Mouse (Mus musculus): ENCODE measurements around the gene Ralgds. TPM values are rescaled to one million over a fixed set of nuclear protein-coding genes. Genes with fewer than 3 reads are reported as not detected.

Ralgds gene
- total and polyA plus RNA-seq, 2 experiments from 2014 or later = 76.8 to 197 TPM

GRCm38 (mm10) chr2:28525219-28525942 is 12.5 kb downstream of the Ralgds start:
- ATAC-seq = peak; percentile 21; the same call in 1 of the 2 replicates
- no peak for DNase-seq
- no peaks in the 10 kb centered on the region for H3K27me3 ChIP-seq (ENCODE audit: insufficient read depth, low read length)
- H3K9ac ChIP-seq = peak overlapping the region; percentile 15; the same call in 1 of the 2 replicates
- H3K4me2 ChIP-seq (ENCODE audit: low read depth) = no peak overlapping the region
- H3K4me3 ChIP-seq (ENCODE audit: low read depth, low read length) = no peak overlapping the region
- H3K27ac ChIP-seq (ENCODE audit: low read depth, low read length) = peak overlapping the region; percentile 15; the same call in 1 of the 2 replicates
- H3K36me3 ChIP-seq (ENCODE audit: insufficient read depth) = peaks cover 9% of the 10 kb centered on the region; the same call in 1 of the 2 replicates
- no peak for TF ChIP-seq CTCF (IDR thresholded peaks at IDR 0.05; ENCODE audit: low read depth)
- 18% methylated on average over 11 of the region's 11 CpGs for WGBS
- H3K9me3 ChIP-seq (ENCODE audit: low read length) = no peaks in the 10 kb centered on the region
- H3K4me1 ChIP-seq (ENCODE audit: insufficient read depth) = peaks cover 10% of the 10 kb centered on the region; the same call in 1 of the 2 replicates

- Histone ChIP-seq H3K4me1 (ENCODE audit: insufficient read depth) (peaks cover 6% of the 10 kb centered on the region; the same call in 1 of the 2 replicates), H3K27ac (ENCODE audit: low read depth, low read length) (no peak overlapping the region), H3K4me3 (ENCODE audit: low read depth, low read length) (no peak overlapping the region), H3K4me2 (ENCODE audit: low read depth) (no peak overlapping the region), H3K9me3 (ENCODE audit: low read length) (no peaks in the 10 kb centered on the region), H3K27me3 (ENCODE audit: insufficient read depth, low read length) (no peaks in the 10 kb centered on the region), H3K9ac (peak overlapping the region; percentile 15; the same call in 1 of the 2 replicates), H3K36me3 (ENCODE audit: insufficient read depth) (peaks cover 9% of the 10 kb centered on the region; the same call in 1 of the 2 replicates)
- 49% methylated on average over 12 of the region's 12 CpGs for WGBS
- peak; percentile 53 for TF ChIP-seq CTCF (IDR thresholded peaks at IDR 0.05; ENCODE audit: low read depth)
- DNase-seq (no peak), ATAC-seq (no peak)
Measured at GRCm38 (mm10) chr2:28525943-28526876, 13.3 kb downstream of the Ralgds start.

- H3K9ac ChIP-seq = no peak overlapping the region
Measured at GRCm38 (mm10) chr2:28527436-28528353, 14.8 kb downstream of the Ralgds start.

DNA sequence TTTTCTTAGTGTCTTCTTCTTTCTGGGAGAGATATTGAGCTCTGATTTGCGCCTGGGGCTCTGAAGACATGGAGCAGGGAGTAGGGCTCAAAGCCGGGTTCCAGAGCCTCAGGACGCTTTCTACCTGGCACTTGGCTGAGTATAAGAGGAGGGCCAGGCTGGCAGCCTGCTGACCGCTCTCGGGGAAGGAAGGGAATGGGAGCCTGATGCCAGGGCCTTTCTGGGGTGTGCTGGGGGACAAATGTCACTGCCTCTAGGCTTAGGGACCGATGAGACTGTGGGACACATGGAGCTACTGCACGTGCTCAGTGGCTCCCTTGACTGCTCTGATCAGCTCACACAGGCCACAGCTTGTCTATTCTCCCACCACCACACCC is 15.4 kb downstream of the Ralgds start:
- H3K36me3 ChIP-seq (ENCODE audit: insufficient read depth) = no peaks in the 10 kb centered on the region
- no peak overlapping the region for H3K4me2 ChIP-seq (ENCODE audit: low read depth)
- no peaks in the 10 kb centered on the region for H3K9me3 ChIP-seq (ENCODE audit: low read length)
- no peaks in the 10 kb centered on the region for H3K27me3 ChIP-seq (ENCODE audit: insufficient read depth, low read length)
- H3K27ac ChIP-seq (ENCODE audit: low read depth, low read length) = no peak overlapping the region
- no peak for DNase-seq
- peaks cover 14% of the 10 kb centered on the region; the same call in 1 of the 2 replicates for H3K4me1 ChIP-seq (ENCODE audit: insufficient read depth)
- H3K4me3 ChIP-seq (ENCODE audit: low read depth, low read length) = no peak overlapping the region
- H3K9ac ChIP-seq = no peak overlapping the region
- TF ChIP-seq CTCF (IDR thresholded peaks at IDR 0.05; ENCODE audit: low read depth) = no peak
- 83% methylated on average over 7 of the region's 7 CpGs for WGBS
- ATAC-seq = no peak

More at GRCm38 (mm10) chr2:28527436-28528353, 14.8 kb downstream of the Ralgds start:
- Histone ChIP-seq H3K36me3 (ENCODE audit: insufficient read depth) (0 out of 2 replicates have a peak, but pooled peaks cover under 1% of the 10 kb centered on the region), H3K4me3 (ENCODE audit: low read depth, low read length) (no peak overlapping the region), H3K27me3 (ENCODE audit: insufficient read depth, low read length) (no peaks in the 10 kb centered on the region), H3K27ac (ENCODE audit: low read depth, low read length) (no peak overlapping the region), H3K9me3 (ENCODE audit: low read length) (no peaks in the 10 kb centered on the region), H3K4me2 (ENCODE audit: low read depth) (no peak overlapping the region), H3K4me1 (ENCODE audit: insufficient read depth) (peaks cover 10% of the 10 kb centered on the region; the same call in 1 of the 2 replicates)
- WGBS = 86% methylated on average over 20 of the region's 20 CpGs
- DNase-seq (no peak), ATAC-seq (no peak)
- TF ChIP-seq CTCF (IDR thresholded peaks at IDR 0.05; ENCODE audit: low read depth) = no peak

DNA sequence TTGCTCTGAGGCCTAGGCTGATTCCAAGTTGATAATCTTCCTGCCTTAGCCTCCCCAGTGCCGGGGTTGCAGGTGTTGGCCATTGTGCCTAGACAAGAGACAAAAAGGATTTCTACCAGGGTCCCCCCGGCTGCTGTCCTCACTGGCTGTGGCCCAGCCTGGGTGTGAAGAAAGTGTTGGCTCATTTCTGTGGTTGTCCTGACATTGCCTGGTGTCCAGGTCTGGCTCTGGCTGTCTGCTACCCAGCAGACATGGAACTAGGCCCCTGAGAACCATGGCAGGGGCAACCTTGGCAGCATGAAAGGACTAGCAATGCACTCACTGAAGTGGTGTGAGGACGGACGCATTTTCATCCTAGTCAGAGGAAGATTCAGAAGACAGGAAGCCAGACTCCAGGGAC is 16.9 kb downstream of the Ralgds start:
- WGBS = 65% methylated on average over 4 of the region's 4 CpGs

GRCm38 (mm10) chr2:28530311-28530710 is 17.4 kb downstream of the Ralgds start:
- H3K9me3 ChIP-seq (ENCODE audit: low read length) = no peaks in the 10 kb centered on the region
- no peak for TF ChIP-seq CTCF (IDR thresholded peaks at IDR 0.05; ENCODE audit: low read depth)
- no peak overlapping the region for H3K4me2 ChIP-seq (ENCODE audit: low read depth)
- no peak overlapping the region for H3K9ac ChIP-seq
- H3K36me3 ChIP-seq (ENCODE audit: insufficient read depth) = no peaks in the 10 kb centered on the region
- 57% methylated on average over 7 of the region's 7 CpGs for WGBS
- ATAC-seq = no peak
- H3K27ac ChIP-seq (ENCODE audit: low read depth, low read length) = no peak overlapping the region
- no peak for DNase-seq
- H3K4me3 ChIP-seq (ENCODE audit: low read depth, low read length) = no peak overlapping the region
- no peaks in the 10 kb centered on the region for H3K27me3 ChIP-seq (ENCODE audit: insufficient read depth, low read length)
- H3K4me1 ChIP-seq (ENCODE audit: insufficient read depth) = peaks cover 31% of the 10 kb centered on the region

More for the DNA sequence above, 16.9 kb downstream of the Ralgds start:
- H3K4me2 ChIP-seq (ENCODE audit: low read depth) = no peak overlapping the region
- H3K9me3 ChIP-seq (ENCODE audit: low read length) = no peaks in the 10 kb centered on the region
- H3K27me3 ChIP-seq (ENCODE audit: insufficient read depth, low read length) = no peaks in the 10 kb centered on the region
- H3K4me1 ChIP-seq (ENCODE audit: insufficient read depth) = peaks cover 29% of the 10 kb centered on the region
- H3K27ac ChIP-seq (ENCODE audit: low read depth, low read length) = no peak overlapping the region
- H3K4me3 ChIP-seq (ENCODE audit: low read depth, low read length) = no peak overlapping the region
- no peak for TF ChIP-seq CTCF (IDR thresholded peaks at IDR 0.05; ENCODE audit: low read depth)
- H3K9ac ChIP-seq = no peak overlapping the region
- no peak for ATAC-seq
- no peak for DNase-seq
- no peaks in the 10 kb centered on the region for H3K36me3 ChIP-seq (ENCODE audit: insufficient read depth)
